Mouse (Mus musculus): ENCODE results near the gene Ciao1. TPM values are rescaled to one million over a fixed set of nuclear protein-coding genes. Genes with fewer than 3 reads are reported as not detected.
"Not testable (repeated sequence)": the region's sequence is repeated elsewhere in the genome, so short reads cannot be mapped to it uniquely, and the experiment has no call there.

The Ciao1 gene
- total RNA-seq, 2 experiments from 2014 or later = 63.6 to 64.1 TPM

DNA sequence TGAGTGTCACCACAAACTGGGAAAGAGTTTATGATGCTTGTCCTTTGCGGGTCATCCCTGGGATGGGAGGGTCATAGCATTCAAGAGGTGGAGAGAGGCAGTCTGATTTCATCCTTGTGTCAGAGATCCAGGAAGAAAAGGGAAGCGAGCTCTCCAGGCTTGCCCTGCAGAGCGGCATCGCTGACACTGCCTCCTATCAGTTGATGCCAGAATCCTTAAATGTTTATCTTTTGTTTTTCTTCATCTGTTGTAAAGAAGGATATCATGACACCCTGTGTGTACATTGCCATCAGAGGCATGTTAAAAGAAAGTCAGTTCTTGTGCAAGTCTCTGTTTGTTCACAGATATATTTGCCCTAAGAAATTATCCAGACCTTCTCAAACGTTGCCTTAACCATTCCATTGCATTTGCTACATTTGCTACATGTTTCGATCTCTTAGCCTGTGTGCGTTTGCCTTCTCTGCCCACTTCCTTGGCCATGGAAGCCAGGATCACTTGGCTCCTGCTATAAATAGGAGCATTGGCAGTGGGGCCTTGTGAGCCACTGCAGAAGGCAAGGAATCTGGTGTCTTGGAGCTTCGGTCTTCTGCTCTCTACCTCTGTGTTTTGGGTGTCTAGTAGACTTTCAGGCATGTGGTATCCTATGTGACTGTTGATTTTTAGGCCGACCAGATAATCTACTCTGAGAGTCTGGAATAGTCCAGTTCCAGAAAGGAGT, 2.8 kb upstream of the Ciao1 start:
- DNase-seq (ENCODE audit: low spot score in 2 of 2) = no peak

- peak; percentile 48 to 65 for DNase-seq (ENCODE audit: low spot score in 2 of 2)
Measured at GRCm38 (mm10) chr2:127248334-127249004, 853 bp upstream of the Ciao1 start.

DNA sequence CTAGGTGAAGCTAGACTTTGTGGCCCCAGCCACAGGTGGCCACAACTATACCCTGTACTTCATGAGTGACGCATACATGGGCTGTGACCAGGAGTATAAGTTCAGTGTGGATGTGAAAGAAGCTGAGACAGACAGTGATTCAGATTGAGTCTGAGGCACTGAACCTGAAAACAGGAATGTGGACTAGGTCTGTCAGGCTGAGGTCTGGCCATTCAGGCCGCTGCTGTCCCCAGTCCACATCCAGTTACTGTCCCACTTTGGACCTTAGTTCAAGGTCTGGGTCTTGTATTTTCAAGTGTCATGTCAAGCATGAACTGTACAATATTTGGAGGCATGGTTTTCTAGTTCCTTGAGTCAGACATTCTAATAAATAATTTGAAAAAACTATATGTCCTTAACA, 7.6 kb downstream of the Ciao1 start:
- DNase-seq (ENCODE audit: low spot score in 2 of 2) = no peak

- DNase-seq (ENCODE audit: low spot score in 2 of 2) = no peak
Measured at GRCm38 (mm10) chr2:127237897-127238610, 9.6 kb downstream of the Ciao1 start.

DNA sequence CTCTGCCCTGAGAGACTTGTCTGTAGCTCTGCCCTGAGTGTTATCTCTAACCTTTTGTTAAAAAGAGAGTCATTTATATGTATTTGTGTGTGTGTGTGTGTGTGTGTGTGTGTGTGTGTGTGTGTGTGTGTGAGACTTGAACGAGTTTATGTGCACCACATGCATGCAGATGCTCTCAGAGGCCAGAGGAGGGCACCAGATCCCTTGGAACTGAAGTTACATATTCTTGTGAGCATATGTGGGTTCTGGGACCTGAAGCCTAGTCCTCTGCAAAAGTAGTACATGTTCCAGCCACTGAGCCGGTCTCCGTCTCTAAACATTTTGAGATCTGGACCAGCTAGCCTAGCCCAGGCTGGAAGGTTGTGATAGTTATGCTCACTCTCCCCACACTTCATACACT, 22.4 kb downstream of the Ciao1 start:
- no peak for DNase-seq (ENCODE audit: low spot score in 2 of 2)

GRCm38 (mm10) chr2:127217746-127218145, 29.9 kb downstream of the Ciao1 start:
- DNase-seq (ENCODE audit: low spot score in 2 of 2) = no peak

DNA sequence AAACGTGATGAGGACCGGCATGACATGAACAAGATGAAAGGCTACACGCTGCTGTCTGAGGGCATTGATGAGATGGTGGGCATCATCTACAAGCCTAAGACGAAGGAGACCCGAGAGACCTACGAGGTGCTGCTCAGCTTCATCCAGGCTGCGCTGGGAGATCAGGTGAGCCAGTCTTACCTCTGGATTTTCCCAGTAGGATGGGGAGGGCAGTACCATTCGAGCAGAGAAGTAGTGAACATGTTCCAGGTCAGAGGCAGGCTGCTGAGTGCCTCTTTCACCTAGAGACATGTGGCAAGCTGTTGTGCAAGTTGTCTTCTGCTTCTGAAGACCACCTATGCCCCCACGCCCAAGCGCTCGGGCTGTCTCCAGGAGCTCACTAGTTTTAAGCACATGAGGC, 36.9 kb downstream of the Ciao1 start:
- no peak for DNase-seq (ENCODE audit: low spot score in 2 of 2)

DNA sequence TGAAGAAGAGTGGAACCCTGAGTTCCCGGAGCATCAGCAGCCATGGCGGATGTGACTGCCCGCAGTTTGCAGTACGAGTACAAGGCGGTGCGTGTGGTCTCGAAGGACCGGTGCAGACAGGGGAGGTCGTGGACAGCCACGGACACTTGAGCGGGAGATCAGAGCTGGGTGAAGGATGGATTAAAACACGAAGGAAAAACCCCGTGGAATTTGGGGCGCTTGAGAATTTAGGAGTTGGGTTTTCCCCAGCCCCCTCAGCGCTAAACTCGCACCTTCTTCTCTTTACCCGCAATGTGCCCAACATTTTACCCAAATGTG, 39.2 kb downstream of the Ciao1 start:
- DNase-seq (ENCODE audit: low spot score in 2 of 2) = no peak

- DNase-seq (ENCODE audit: low spot score in 2 of 2) = peak; percentile 90 to 94
Measured at GRCm38 (mm10) chr2:127207547-127208451, 39.8 kb downstream of the Ciao1 start, which contains the start of the genes 1810024B03Rik and Snrnp200. TSS of gene 1810024B03Rik (minus strand) at chr2:127208280. TSS of gene Snrnp200 (plus strand) at chr2:127208386.

- DNase-seq (ENCODE audit: low spot score in 2 of 2) = no peak
Measured at GRCm38 (mm10) chr2:127206916-127207315, 40.7 kb downstream of the Ciao1 start.

DNA sequence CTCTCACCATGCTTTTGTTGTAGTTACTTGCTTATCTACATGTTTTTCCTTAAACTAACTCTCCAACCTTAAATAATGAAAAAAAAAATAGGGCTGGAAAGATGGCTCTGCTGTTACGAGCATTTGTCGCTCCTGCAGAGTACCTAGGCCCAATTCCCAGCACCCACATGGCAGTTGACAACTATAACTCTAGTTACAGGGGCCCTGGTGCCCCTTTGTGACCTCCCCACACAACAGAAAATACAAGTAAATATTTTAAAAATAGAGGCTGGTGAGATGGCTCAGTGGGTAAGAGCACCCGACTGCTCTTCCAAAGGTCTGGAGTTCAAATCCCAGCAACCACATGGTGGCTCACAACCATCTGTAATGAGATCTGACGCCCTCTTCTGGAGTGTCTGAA, 41.7 kb downstream of the Ciao1 start:
- not testable (repeated sequence) for DNase-seq (ENCODE audit: low spot score in 2 of 2)

DNA sequence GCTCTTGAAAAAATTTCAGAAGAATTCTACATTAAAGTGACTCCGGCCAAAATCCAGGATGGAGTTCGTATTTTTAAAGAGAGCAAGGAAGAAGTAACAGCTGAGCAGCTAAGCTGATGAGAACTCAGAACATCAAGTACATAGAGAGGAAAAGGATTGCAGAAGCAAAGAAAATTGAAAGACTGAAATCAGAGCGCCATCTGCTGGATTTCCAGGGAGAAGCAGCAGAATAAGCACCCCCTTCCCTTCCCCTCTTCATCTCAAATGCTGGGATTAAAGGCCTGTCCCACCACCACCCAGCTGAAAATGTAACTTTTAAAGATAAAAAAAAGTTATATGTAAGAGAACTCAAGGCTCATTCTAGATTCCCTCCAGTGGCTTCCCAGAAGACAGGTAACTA, 42.7 kb downstream of the Ciao1 start:
- peak; percentile 78 to 79 for DNase-seq (ENCODE audit: low spot score in 2 of 2)

Other genes with a start within 250 kb of the Ciao1 start
- 10 to 100 TPM; 16.7 to 16.8 TPM for gene Ap4e1, start 239.1 kb downstream of the Ciao1 start, total RNA-seq (2021)
- gene Blvra, start 177.2 kb downstream of the Ciao1 start, total RNA-seq (2021) = 10 to 100 TPM; 16.3 to 17.5 TPM
- 1 to 10 TPM; 7.6 to 7.9 TPM for gene Ncaph, start 113.9 kb downstream of the Ciao1 start, total RNA-seq (2021)
- 1 to 10 TPM; 4.1 to 4.5 TPM for gene Itpripl1, start 104.4 kb downstream of the Ciao1 start, total RNA-seq (2021)
- gene 1810024B03Rik, start 39.5 kb downstream of the Ciao1 start, total RNA-seq (2021) = under 1 TPM; 0.31 to 0.53 TPM
- 10 to 100 TPM; 76.9 to 81.5 TPM for gene Snrnp200, start 39.4 kb downstream of the Ciao1 start, total RNA-seq (2021)
- gene Tmem127, start 92 bp upstream of the Ciao1 start, total RNA-seq (2021) = 100 to 1,000 TPM; 119 to 121 TPM
- gene Stard7, start 22.4 kb upstream of the Ciao1 start, total RNA-seq (2021) = 100 to 1,000 TPM; 169 to 186 TPM
- 1 to 10 TPM; 3.1 to 3.7 TPM for gene Dusp2, start 88.3 kb upstream of the Ciao1 start, total RNA-seq (2021)
- gene Astl, start 90.8 kb upstream of the Ciao1 start, total RNA-seq (2021) = not detected
- gene Adra2b, start 115.4 kb upstream of the Ciao1 start, total RNA-seq (2021) = under 1 TPM; 0.23 to 0.29 TPM
- gene Gpat2, start 177.4 kb upstream of the Ciao1 start, total RNA-seq (2021) = not detected
- 10 to 100 TPM; 11.5 to 17.6 TPM for gene Fahd2a, start 196.7 kb upstream of the Ciao1 start, total RNA-seq (2021)